Mouse (Mus musculus) small intestine, adult 2 months (tissue): ENCODE data around the gene Pibf1.

Experiments
- CTCF ChIP-seq: fragments of 200-500 bp; IDR thresholded peaks from 2 replicates; pipeline ENCODE4 v1.5.1; 2012; ENCODE audit warnings: low read depth, mild to moderate bottlenecking, control low read depth, inconsistent platforms, low read length, moderate library complexity, mixed read lengths; ENCODE audit not compliant: insufficient replicate concordance, insufficient read length; ENCODE audit errors: extremely low read depth
- POLR2A ChIP-seq: fragments of 200-500 bp; IDR thresholded peaks from 2 replicates; pipeline ENCODE4 v1.6.1; 2012; ENCODE audit warnings: low read depth, mild to moderate bottlenecking, control low read depth, inconsistent platforms, low read length, moderate library complexity

GRCm38 (mm10) chr14:99190153-99190790 lies 91.0 kb downstream of the Pibf1 start:
- TF ChIP-seq CTCF (no peak), POLR2A (no peak)
